Mouse (Mus musculus): ENCODE data around the gene Pcsk2. TPM values are rescaled to one million over a fixed set of nuclear protein-coding genes. Genes with fewer than 3 reads are reported as not detected.

The Pcsk2 gene
- polyA plus RNA-seq, 1 experiment from 2014 or later, result 1.4 TPM

DNA sequence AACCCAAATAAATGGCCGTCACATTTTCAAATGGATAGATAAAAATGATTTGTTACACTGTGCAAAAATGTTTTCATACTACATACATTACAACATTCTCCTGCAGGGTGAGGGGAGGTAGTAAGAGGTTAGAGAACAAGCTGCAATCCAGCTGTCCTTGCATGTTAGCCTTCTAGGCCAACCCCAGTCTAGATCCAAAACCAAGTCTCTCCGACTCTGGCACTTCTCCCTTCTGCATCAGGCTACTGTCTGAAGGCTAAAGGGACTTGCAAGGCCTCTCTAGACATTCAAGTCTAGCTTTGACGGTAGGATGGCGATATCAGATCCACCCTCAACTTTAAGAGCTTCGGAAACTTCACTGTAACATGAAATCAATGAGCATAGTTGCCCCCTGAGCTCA lies 196.5 kb downstream of the Pcsk2 start:
- H3K36me3 ChIP-seq (ENCODE audit: control insufficient read depth, insufficient read depth, low read length), result no peaks in the 10 kb centered on the region
- WGBS, result 84% methylated on average over 5 of the region's 5 CpGs
- H3K9me3 ChIP-seq (ENCODE audit: control insufficient read depth, low read length), result no peaks in the 10 kb centered on the region

GRCm38 (mm10) chr2:143743081-143743480 lies 197.1 kb downstream of the Pcsk2 start:
- Histone ChIP-seq H3K36me3 (ENCODE audit: control insufficient read depth, insufficient read depth, low read length) (no peaks in the 10 kb centered on the region), H3K27ac (ENCODE audit: low read length) (no peak overlapping the region), H3K4me3 (ENCODE audit: low read length) (no peak overlapping the region), H3K9ac (ENCODE audit: low read depth, low read length) (no peak overlapping the region), H3K4me2 (ENCODE audit: low read depth, low read length) (no peak overlapping the region), H3K27me3 (replicated peaks; ENCODE audit: control insufficient read depth, insufficient read depth, low read length) (no peaks in the 10 kb centered on the region), H3K4me1 (ENCODE audit: control insufficient read depth, insufficient read depth, low read length) (no peaks in the 10 kb centered on the region), H3K9me3 (ENCODE audit: control insufficient read depth, low read length) (no peaks in the 10 kb centered on the region)
- 71% methylated on average over 4 of the region's 4 CpGs for WGBS
- no peak for ATAC-seq

More for the DNA sequence above, 196.5 kb downstream of the Pcsk2 start:
- no peak overlapping the region for H3K4me2 ChIP-seq (ENCODE audit: low read depth, low read length)
- no peak overlapping the region for H3K9ac ChIP-seq (ENCODE audit: low read depth, low read length)
- no peak overlapping the region for H3K27ac ChIP-seq (ENCODE audit: low read length)
- no peaks in the 10 kb centered on the region for H3K4me1 ChIP-seq (ENCODE audit: control insufficient read depth, insufficient read depth, low read length)
- no peaks in the 10 kb centered on the region for H3K27me3 ChIP-seq (replicated peaks; ENCODE audit: control insufficient read depth, insufficient read depth, low read length)
- ATAC-seq, result no peak
- no peak overlapping the region for H3K4me3 ChIP-seq (ENCODE audit: low read length)

DNA sequence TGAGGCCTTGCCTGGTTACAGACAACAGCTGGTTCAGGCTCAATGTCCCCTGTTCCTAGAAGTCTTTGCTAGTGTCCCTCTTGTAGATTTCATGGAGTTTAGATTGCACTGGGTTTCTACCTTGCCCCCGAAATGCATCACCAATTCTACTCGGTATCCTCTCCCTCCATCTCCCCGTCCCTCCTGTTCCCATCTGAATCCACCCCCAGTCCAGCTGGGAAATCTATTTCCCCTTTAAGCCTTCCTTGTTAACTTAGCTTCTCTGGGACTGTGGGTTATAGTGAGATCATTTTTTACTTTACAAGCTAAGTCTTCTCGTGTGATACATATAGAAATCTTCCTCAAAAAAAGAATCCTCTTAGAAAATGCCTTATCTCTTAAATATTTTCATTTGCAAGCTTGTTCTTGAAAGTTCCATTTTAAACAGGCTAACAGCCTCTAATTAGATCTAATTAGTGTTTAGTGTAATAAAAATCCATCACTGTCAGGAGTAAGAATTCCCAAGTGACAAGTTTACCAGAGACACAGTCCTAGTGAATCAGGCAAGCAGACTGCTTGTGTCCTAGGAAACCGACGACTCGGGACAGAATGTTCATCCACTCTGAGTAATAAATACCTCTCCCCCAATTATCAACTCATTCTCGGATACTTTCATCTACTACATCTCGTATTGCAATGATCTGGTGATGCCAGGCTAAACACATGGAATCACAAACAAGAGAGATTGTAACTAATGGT lies 206.3 kb downstream of the Pcsk2 start:
- Histone ChIP-seq H3K4me1 (ENCODE audit: control insufficient read depth, insufficient read depth, low read length) (no peaks in the 10 kb centered on the region), H3K36me3 (ENCODE audit: control insufficient read depth, insufficient read depth, low read length) (no peaks in the 10 kb centered on the region), H3K27ac (ENCODE audit: low read length) (no peak overlapping the region), H3K9me3 (ENCODE audit: control insufficient read depth, low read length) (no peaks in the 10 kb centered on the region), H3K9ac (ENCODE audit: low read depth, low read length) (no peak overlapping the region), H3K4me3 (ENCODE audit: low read length) (no peak overlapping the region), H3K4me2 (ENCODE audit: low read depth, low read length) (no peak overlapping the region), H3K27me3 (replicated peaks; ENCODE audit: control insufficient read depth, insufficient read depth, low read length) (no peaks in the 10 kb centered on the region)
- no peak for ATAC-seq
- WGBS, result 40% methylated on average over 9 of the region's 9 CpGs

GRCm38 (mm10) chr2:143776448-143776847 lies 230.5 kb downstream of the Pcsk2 start:
- no peak overlapping the region for H3K4me3 ChIP-seq (ENCODE audit: low read length)

GRCm38 (mm10) chr2:143780310-143780709 lies 234.4 kb downstream of the Pcsk2 start:
- Histone ChIP-seq H3K4me1 (ENCODE audit: control insufficient read depth, insufficient read depth, low read length) (no peaks in the 10 kb centered on the region), H3K27ac (ENCODE audit: low read length) (no peak overlapping the region), H3K27me3 (replicated peaks; ENCODE audit: control insufficient read depth, insufficient read depth, low read length) (no peaks in the 10 kb centered on the region), H3K36me3 (ENCODE audit: control insufficient read depth, insufficient read depth, low read length) (no peaks in the 10 kb centered on the region; the same call in 1 of the 2 replicates), H3K9me3 (ENCODE audit: control insufficient read depth, low read length) (no peaks in the 10 kb centered on the region), H3K9ac (ENCODE audit: low read depth, low read length) (no peak overlapping the region), H3K4me2 (ENCODE audit: low read depth, low read length) (no peak overlapping the region), H3K4me3 (ENCODE audit: low read length) (no peak overlapping the region)
- WGBS, result 81% methylated on average over 2 of the region's 2 CpGs
- ATAC-seq, result no peak

More at GRCm38 (mm10) chr2:143776448-143776847, 230.5 kb downstream of the Pcsk2 start:
- Histone ChIP-seq H3K27ac (ENCODE audit: low read length) (no peak overlapping the region), H3K9ac (ENCODE audit: low read depth, low read length) (no peak overlapping the region), H3K36me3 (ENCODE audit: control insufficient read depth, insufficient read depth, low read length) (no peaks in the 10 kb centered on the region; the same call in 1 of the 2 replicates), H3K27me3 (replicated peaks; ENCODE audit: control insufficient read depth, insufficient read depth, low read length) (no peaks in the 10 kb centered on the region), H3K9me3 (ENCODE audit: control insufficient read depth, low read length) (no peaks in the 10 kb centered on the region), H3K4me2 (ENCODE audit: low read depth, low read length) (no peak overlapping the region), H3K4me1 (ENCODE audit: control insufficient read depth, insufficient read depth, low read length) (no peaks in the 10 kb centered on the region)
- 9% methylated on average over 4 of the region's 4 CpGs for WGBS
- no peak for ATAC-seq

- H3K27me3 ChIP-seq (replicated peaks; ENCODE audit: control insufficient read depth, insufficient read depth, low read length), result no peaks in the 10 kb centered on the region
- no peaks in the 10 kb centered on the region for H3K9me3 ChIP-seq (ENCODE audit: control insufficient read depth, low read length)
- 79% methylated on average over 5 of the region's 5 CpGs for WGBS
- no peak for ATAC-seq
- no peak overlapping the region for H3K9ac ChIP-seq (ENCODE audit: low read depth, low read length)
- H3K4me1 ChIP-seq (ENCODE audit: control insufficient read depth, insufficient read depth, low read length), result no peaks in the 10 kb centered on the region
- no peaks in the 10 kb centered on the region for H3K36me3 ChIP-seq (ENCODE audit: control insufficient read depth, insufficient read depth, low read length)
- no peak overlapping the region for H3K4me3 ChIP-seq (ENCODE audit: low read length)
- H3K27ac ChIP-seq (ENCODE audit: low read length), result no peak overlapping the region
- no peak overlapping the region for H3K4me2 ChIP-seq (ENCODE audit: low read depth, low read length)
These were observed 244.0 kb downstream of the Pcsk2 start for GRCm38 (mm10) chr2:143789911-143790310.

- WGBS, result 86% methylated on average over 4 of the region's 4 CpGs
- Histone ChIP-seq H3K27me3 (replicated peaks; ENCODE audit: control insufficient read depth, insufficient read depth, low read length) (no peaks in the 10 kb centered on the region), H3K9ac (ENCODE audit: low read depth, low read length) (no peak overlapping the region), H3K4me1 (ENCODE audit: control insufficient read depth, insufficient read depth, low read length) (no peaks in the 10 kb centered on the region), H3K36me3 (ENCODE audit: control insufficient read depth, insufficient read depth, low read length) (no peaks in the 10 kb centered on the region), H3K4me3 (ENCODE audit: low read length) (no peak overlapping the region), H3K9me3 (ENCODE audit: control insufficient read depth, low read length) (no peaks in the 10 kb centered on the region), H3K27ac (ENCODE audit: low read length) (no peak overlapping the region), H3K4me2 (ENCODE audit: low read depth, low read length) (no peak overlapping the region)
- ATAC-seq, result no peak
These were observed 249.9 kb downstream of the Pcsk2 start for GRCm38 (mm10) chr2:143795858-143796257.

GRCm38 (mm10) chr2:143796335-143797013 lies 250.5 kb downstream of the Pcsk2 start:
- Histone ChIP-seq H3K9me3 (ENCODE audit: control insufficient read depth, low read length) (no peaks in the 10 kb centered on the region), H3K27ac (ENCODE audit: low read length) (no peak overlapping the region), H3K9ac (ENCODE audit: low read depth, low read length) (no peak overlapping the region), H3K4me1 (ENCODE audit: control insufficient read depth, insufficient read depth, low read length) (no peaks in the 10 kb centered on the region), H3K4me3 (ENCODE audit: low read length) (no peak overlapping the region), H3K4me2 (ENCODE audit: low read depth, low read length) (no peak overlapping the region), H3K36me3 (ENCODE audit: control insufficient read depth, insufficient read depth, low read length) (no peaks in the 10 kb centered on the region), H3K27me3 (replicated peaks; ENCODE audit: control insufficient read depth, insufficient read depth, low read length) (no peaks in the 10 kb centered on the region)
- 71% methylated on average over 4 of the region's 4 CpGs for WGBS
- no peak for ATAC-seq

- Histone ChIP-seq H3K36me3 (ENCODE audit: control insufficient read depth, insufficient read depth, low read length) (no peaks in the 10 kb centered on the region), H3K4me2 (ENCODE audit: low read depth, low read length) (no peak overlapping the region), H3K9ac (ENCODE audit: low read depth, low read length) (no peak overlapping the region), H3K4me3 (ENCODE audit: low read length) (no peak overlapping the region), H3K27ac (ENCODE audit: low read length) (no peak overlapping the region), H3K4me1 (ENCODE audit: control insufficient read depth, insufficient read depth, low read length) (no peaks in the 10 kb centered on the region), H3K9me3 (ENCODE audit: control insufficient read depth, low read length) (no peaks in the 10 kb centered on the region), H3K27me3 (replicated peaks; ENCODE audit: control insufficient read depth, insufficient read depth, low read length) (no peaks in the 10 kb centered on the region)
- 78% methylated on average over 5 of the region's 5 CpGs for WGBS
- no peak for ATAC-seq
These were observed 255.1 kb downstream of the Pcsk2 start for GRCm38 (mm10) chr2:143801097-143801496.
